25 mouse cellular contexts compared by ENCODE assay signal in the genomic region with DNA sequence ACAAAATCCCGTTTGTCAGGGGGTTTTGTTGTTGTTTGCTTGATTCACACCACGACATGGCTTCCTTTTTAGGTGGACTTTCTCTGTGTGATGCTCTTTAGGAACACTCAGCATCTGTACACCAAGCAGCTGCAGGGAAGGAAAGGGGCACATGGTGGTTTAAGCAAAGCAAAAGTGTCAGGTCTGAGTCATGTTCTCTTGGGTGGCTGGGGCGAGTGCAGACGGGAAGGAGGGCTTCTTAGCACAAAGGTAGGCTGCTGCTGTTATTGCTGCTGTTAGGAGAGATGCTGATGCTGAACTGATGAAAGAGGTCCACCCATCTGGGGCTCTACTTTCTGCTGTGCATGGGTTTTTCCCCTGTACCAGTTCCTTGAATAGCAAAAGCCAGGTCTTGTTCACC. TPM values are rescaled to one million over a fixed set of nuclear protein-coding genes. Genes with fewer than 3 reads are reported as not detected.
"Had no signal": no experiment of that assay in that cellular context is flagged by ENCODE, and none has a peak within 500 bp of the region (broad histone marks: within the 10 kb centered on the region; RNA-seq: fewer than 3 reads in every experiment).

No protein-coding gene starts in this region.

- H3K4me2 ChIP-seq: heart, embryonic 12.5 days; hindbrain, embryonic 13.5 days; hindbrain, embryonic 15.5 days; kidney, embryonic 15.5 days; limb, embryonic 13.5 days; limb, embryonic 15.5 days; liver, embryonic 12.5 days had no signal

- ATAC-seq: hindbrain, postnatal 0 days; intestine, embryonic 16.5 days; liver, embryonic 12.5 days had no signal

- H3K4me3 ChIP-seq: heart, embryonic 10.5 days; heart, embryonic 12.5 days; hindbrain, embryonic 13.5 days; hindbrain, embryonic 15.5 days; kidney, embryonic 15.5 days; limb, embryonic 13.5 days; limb, embryonic 15.5 days; liver, embryonic 12.5 days had no signal

- H3K9ac ChIP-seq: heart, embryonic 12.5 days; hindbrain, embryonic 13.5 days; hindbrain, embryonic 15.5 days; kidney, embryonic 15.5 days; limb, embryonic 13.5 days; limb, embryonic 15.5 days; liver, embryonic 12.5 days; liver, embryonic 14.5 days had no signal

- H3K9me3 ChIP-seq: heart, embryonic 10.5 days; heart, embryonic 12.5 days; hindbrain, embryonic 13.5 days; hindbrain, embryonic 15.5 days; kidney, embryonic 15.5 days; limb, embryonic 15.5 days; liver, embryonic 12.5 days had no signal

- H3K4me1 ChIP-seq: heart, embryonic 10.5 days; heart, embryonic 12.5 days; hindbrain, embryonic 13.5 days; hindbrain, embryonic 15.5 days; kidney, embryonic 15.5 days; limb, embryonic 13.5 days; limb, embryonic 15.5 days; liver, embryonic 12.5 days had no signal

- H3K27me3 ChIP-seq: heart, embryonic 12.5 days; hindbrain, embryonic 13.5 days; hindbrain, embryonic 15.5 days; kidney, embryonic 15.5 days; limb, embryonic 15.5 days; liver, embryonic 12.5 days had no signal

- H3K36me3 ChIP-seq: heart, embryonic 10.5 days; heart, embryonic 12.5 days; hindbrain, embryonic 13.5 days; hindbrain, embryonic 15.5 days; kidney, embryonic 15.5 days; limb, embryonic 13.5 days; limb, embryonic 15.5 days; liver, embryonic 12.5 days had no signal

- DNase-seq: gastrocnemius, postnatal 14 days; gastrocnemius, postnatal 36 days; heart, postnatal 10 days; kidney, adult 11 months; kidney, adult 2 months; kidney, adult 9 months; kidney, postnatal 14 days; kidney, postnatal 36 days; layer of hippocampus, adult 9-11 months; layer of hippocampus, postnatal 36 days; left cerebral cortex, postnatal 4 days had no signal

- H3K27ac ChIP-seq: heart, embryonic 10.5 days; hindbrain, embryonic 13.5 days; hindbrain, embryonic 15.5 days; hindbrain, postnatal 0 days; kidney, embryonic 15.5 days; kidney, postnatal 0 days; limb, embryonic 13.5 days; limb, embryonic 15.5 days; liver, embryonic 12.5 days; liver, embryonic 14.5 days had no signal

RNA-seq across cellular contexts. Expression of a gene that starts 21.1 kb away (rescaled TPM):
- total RNA-seq: hematopoietic stem cell, adult 5-6 weeks; liver, adult 2 months had no signal
